Mouse (Mus musculus) ovary, adult 18-20 months (tissue): Measurements from ENCODE around the gene Olfr774.
"Not testable (repeated sequence)": the region's sequence is repeated elsewhere in the genome, so short reads cannot be mapped to it uniquely, and the experiment has no call there.

Source experiments
- DNase-seq: peaks from one replicate; pipeline ENCODE4 v3.0.0; 2022; ENCODE audit warnings: low spot score, mixed read lengths

Olfr774 gene

DNA sequence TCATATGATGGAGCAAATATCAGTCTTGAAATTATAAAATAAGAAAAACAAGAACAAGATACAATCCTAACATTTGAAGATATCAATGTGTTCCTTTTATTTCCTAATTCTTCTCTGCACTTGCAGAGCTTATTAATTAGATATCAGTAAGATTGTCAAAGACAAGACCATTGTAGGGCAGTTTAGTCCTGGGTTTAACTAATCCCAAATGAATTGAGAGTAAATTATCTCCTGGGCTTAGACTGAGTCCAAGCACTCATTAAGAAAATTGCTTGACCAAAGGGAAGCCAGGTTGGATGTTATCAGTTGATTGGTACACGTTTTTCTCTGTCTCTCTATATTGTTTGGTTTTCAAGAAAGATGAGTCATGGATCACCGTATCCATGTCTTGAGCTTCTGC, at the start of gene Olfr774:
Gene Olfr774, plus strand, starts transcription at position 301 of the 400 bp plus-strand sequence.
- no peak for DNase-seq

DNA sequence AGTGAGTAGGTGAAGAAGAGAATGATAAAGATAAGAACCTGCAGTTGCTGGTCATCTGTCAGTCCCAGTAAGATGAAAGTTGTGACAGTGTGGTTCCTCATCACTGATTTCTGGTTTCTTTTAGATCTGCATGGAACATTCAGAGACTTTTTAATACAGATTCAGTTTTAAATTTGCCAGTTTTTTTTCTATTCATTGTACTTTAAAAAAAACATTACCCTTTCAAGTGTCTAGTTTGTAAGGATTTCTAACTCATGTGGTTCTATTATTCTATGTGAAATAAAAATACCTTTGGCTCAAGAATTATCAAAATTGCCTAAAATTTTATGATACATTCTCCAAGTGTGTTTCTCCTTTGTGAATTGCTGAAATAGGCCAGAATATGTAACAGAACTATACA, 48.7 kb upstream of the Olfr774 start, which contains the start of gene Olfr773:
Gene Olfr773, minus strand, starts transcription at position 101 of the 400 bp plus-strand sequence.
- DNase-seq = not testable (repeated sequence)

DNA sequence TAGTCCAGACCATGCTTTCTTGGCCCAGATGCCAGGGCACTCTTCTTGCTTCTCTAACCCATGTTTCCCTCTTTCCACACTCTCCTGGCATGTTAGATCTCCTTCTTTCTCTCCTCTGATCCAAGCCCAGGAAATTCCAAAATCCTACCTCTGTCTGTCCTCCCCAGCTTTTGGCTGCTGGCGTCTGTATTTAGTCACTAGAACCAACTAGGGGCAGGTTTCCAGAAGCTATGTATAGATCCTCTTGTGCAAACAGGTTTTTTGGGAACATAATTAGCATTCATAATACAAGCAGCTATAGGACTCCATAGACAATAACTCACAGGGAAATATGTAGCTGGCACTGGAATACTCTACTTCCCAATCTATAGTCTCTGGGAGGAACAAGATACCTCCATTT, 5.3 kb upstream of the Olfr774 start:
- DNase-seq = no peak

- DNase-seq = no peak
Measured at GRCm38 (mm10) chr10:129248112-129248511, 12.1 kb downstream of the Olfr774 start, which contains the start of gene Olfr775. Gene Olfr775 (plus strand): TSS chr10:129248412.

DNA sequence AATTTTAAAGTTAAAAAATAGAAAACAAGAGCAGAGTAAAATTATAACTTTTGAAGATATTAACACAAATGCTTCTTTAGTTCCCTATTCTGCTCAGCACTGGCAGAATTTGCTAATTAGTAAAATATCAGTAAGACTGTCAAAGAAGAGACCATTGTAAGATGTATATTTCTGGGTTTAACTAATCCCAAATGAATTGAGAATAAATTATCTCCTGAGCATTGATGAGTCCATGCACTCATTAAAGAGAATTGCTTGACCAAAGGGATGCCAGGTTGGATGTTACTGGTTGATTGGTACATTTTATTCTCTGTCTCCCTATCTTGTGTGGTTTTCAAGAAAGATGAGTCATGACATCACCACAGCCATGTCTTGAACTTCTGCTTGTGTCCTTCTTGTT, 22.8 kb downstream of the Olfr774 start, which contains the start of gene Olfr776:
Gene Olfr776, plus strand, starts transcription at position 301 of the 400 bp plus-strand sequence.
- DNase-seq = no peak

GRCm38 (mm10) chr10:129271081-129271535, 35.1 kb downstream of the Olfr774 start, which contains the start of gene Olfr777:
Gene Olfr777 (minus strand): TSS chr10:129271485.
- no peak for DNase-seq
